8 mouse cellular contexts compared by ENCODE assay signal in genomic region chr2:6871281-6872130, GRCm38 (mm10).
DNase-seq lines count a peak whose midpoint lies in the region; ATAC-seq and TF ChIP-seq lines count a peak whose summit lies in the region.

No protein-coding gene starts in this region.

- TF ChIP-seq POLR2A in ES-Bruce4 (IDR thresholded peaks at IDR 0.05; ENCODE audit: insufficient read depth, low read length), result no peak

- intact Hi-C loops in heart, postnatal 25 days (cut with DNase I), result no loop called here
- intact Hi-C loops in left cerebral cortex, postnatal 10 days (cut with DNase I), result loop anchor here (10.0 kb wide), 1 partner anchor 147 kb away; no protein-coding TSS in a partner anchor

- WGBS in heart, embryonic 13.5 days, result 4% methylated on average over 35 of the region's 40 CpGs
- WGBS in embryonic facial prominence, embryonic 10.5 days, result 4% methylated on average over 40 of the region's 40 CpGs

- no peak for TF ChIP-seq CTCF in ES-Bruce4 (IDR thresholded peaks at IDR 0.05; ENCODE audit: low read depth, low read length)

- peak overlapping the region; percentile 88 for H3K27ac ChIP-seq in heart, embryonic 13.5 days (replicated peaks)
- H3K27ac ChIP-seq in ES-Bruce4 (ENCODE audit: insufficient read depth, low read length), result no peak overlapping the region
- H3K27ac ChIP-seq in embryonic facial prominence, embryonic 10.5 days (replicated peaks), result peak overlapping the region; percentile 90

- no peak for TF ChIP-seq EP300 in ES-Bruce4 (IDR thresholded peaks at IDR 0.05; ENCODE audit: insufficient read depth, low read depth, low read length)

- peak; percentile 22; the same call in 1 of the 2 replicates for ATAC-seq in heart, embryonic 13.5 days (ENCODE audit: extremely low read depth, insufficient number of reproducible peaks, low FRiP score, low TSS enrichment)
- ATAC-seq in megakaryocyte progenitor cell, adult 5-6 weeks (replicated peaks; ENCODE audit: poor library complexity), result peak; percentile 7; the same call in 1 of the 2 replicates

- no peak for DNase-seq in heart, postnatal 25 days (ENCODE audit: low spot score)
- DNase-seq in embryonic facial prominence, embryonic 10.5 days (ENCODE audit: low spot score), result no peak
- peak; percentile 27 for DNase-seq in induced T-regulatory cell, adult 2 months (ENCODE audit: low read depth)
- no peak for DNase-seq in adrenal gland, postnatal 10 days
- DNase-seq in left cerebral cortex, postnatal 10 days (ENCODE audit: extremely low spot score in 1 of 2, low spot score in 2 of 2), result no peak

- no peaks in the 10 kb centered on the region for H3K36me3 ChIP-seq in heart, embryonic 13.5 days
- H3K36me3 ChIP-seq in ES-Bruce4 (ENCODE audit: control insufficient read depth, insufficient read depth, low read length, poor library complexity, severe bottlenecking), result no peaks in the 10 kb centered on the region
- H3K36me3 ChIP-seq in embryonic facial prominence, embryonic 10.5 days (replicated peaks), result no peaks in the 10 kb centered on the region

- no peaks in the 10 kb centered on the region for H3K27me3 ChIP-seq in heart, embryonic 13.5 days (replicated peaks)
- peaks cover 6% of the 10 kb centered on the region for H3K27me3 ChIP-seq in ES-Bruce4 (ENCODE audit: control insufficient read depth, insufficient read depth, low read length, poor library complexity, severe bottlenecking)
- H3K27me3 ChIP-seq in embryonic facial prominence, embryonic 10.5 days (replicated peaks; ENCODE audit: low read depth, poor library complexity, severe bottlenecking), result peaks cover 60% of the 10 kb centered on the region

- peak overlapping the region; percentile 95 for H3K9ac ChIP-seq in heart, embryonic 13.5 days
- peak overlapping the region; percentile 59 for H3K9ac ChIP-seq in ES-Bruce4 (ENCODE audit: low read depth, poor library complexity, severe bottlenecking)

- H3K4me3 ChIP-seq in heart, embryonic 13.5 days, result peak overlapping the region; percentile 84
- H3K4me3 ChIP-seq in ES-Bruce4 (ENCODE audit: low read depth, low read length), result peak overlapping the region; percentile 62
- H3K4me3 ChIP-seq in embryonic facial prominence, embryonic 10.5 days, result peak overlapping the region; percentile 80

- H3K4me2 ChIP-seq in heart, embryonic 13.5 days, result peak overlapping the region; percentile 86

- H3K4me1 ChIP-seq in heart, embryonic 13.5 days, result peaks cover 43% of the 10 kb centered on the region
- H3K4me1 ChIP-seq in ES-Bruce4 (ENCODE audit: control insufficient read depth, insufficient read depth, low read length), result no peaks in the 10 kb centered on the region
- H3K4me1 ChIP-seq in embryonic facial prominence, embryonic 10.5 days, result peaks cover 42% of the 10 kb centered on the region

- no peaks in the 10 kb centered on the region for H3K9me3 ChIP-seq in heart, embryonic 13.5 days
- H3K9me3 ChIP-seq in ES-Bruce4 (replicated peaks; ENCODE audit: control insufficient read depth, insufficient read depth, low read length, poor library complexity, severe bottlenecking), result no peaks in the 10 kb centered on the region
- no peaks in the 10 kb centered on the region for H3K9me3 ChIP-seq in embryonic facial prominence, embryonic 10.5 days
